Mouse (Mus musculus) brown adipose tissue, adult 24 weeks (tissue): ENCODE data around the gene Tas2r105. TPM values are rescaled to one million over a fixed set of nuclear protein-coding genes. Genes with fewer than 3 reads are reported as not detected.

ENCODE experiments used
- H3K27ac ChIP-seq: fragments of 200-500 bp; replicated peaks from 2 replicates; pipeline ENCODE4 v1.5.1; 2012; ENCODE audit warnings: low read depth, mild to moderate bottlenecking, low read length
- H3K4me1 ChIP-seq: fragments of 200-500 bp; 2 replicates; pipeline ENCODE4 v1.6.1; 2012; ENCODE audit warnings: low read length, mixed read lengths; ENCODE audit not compliant: control insufficient read depth, insufficient read depth, insufficient read length
- H3K4me3 ChIP-seq: fragments of 200-500 bp; 2 replicates; pipeline ENCODE4 v1.5.1; 2012; ENCODE audit warnings: low read depth, mild to moderate bottlenecking, low read length, moderate library complexity; ENCODE audit not compliant: insufficient read depth
- polyA plus RNA-seq: library from polyadenylated mRNA; stranded (reverse); fragments of >200 nt; gene quantifications from 2 replicates; pipeline ENCODE4 v1.2.4, GENCODE M21; 2012; ENCODE audit not compliant: missing spikeins, insufficient read depth, insufficient read length

Tas2r105 gene
- not detected in 2 replicates for polyA plus RNA-seq

- H3K4me1 ChIP-seq, result no peaks in the 10 kb centered on the region
- no peak within 1 kb of the TSS for H3K4me3 ChIP-seq
- H3K27ac ChIP-seq, result no peak within 1 kb of the TSS
Observed at GRCm38 (mm10) chr6:131687395-131687794, at the start of gene Tas2r105. TSS of gene Tas2r105 (minus strand) at chr6:131687495.

GRCm38 (mm10) chr6:131712803-131713202, 25.5 kb upstream of the Tas2r105 start:
- Histone ChIP-seq H3K4me3 (no peak overlapping the region), H3K4me1 (no peaks in the 10 kb centered on the region), H3K27ac (no peak overlapping the region)

- H3K27ac ChIP-seq, result no peak within 1 kb of the TSS
Observed at GRCm38 (mm10) chr6:131689963-131690362, 2.7 kb upstream of the Tas2r105 start, which contains the start of gene Tas2r114. TSS of gene Tas2r114 (minus strand) at chr6:131690063.

GRCm38 (mm10) chr6:131685644-131686043, 1.7 kb downstream of the Tas2r105 start, which contains the start of gene Tas2r104:
TSS of gene Tas2r104 (minus strand) at chr6:131685744.
- Histone ChIP-seq H3K4me3 (no peak within 1 kb of the TSS), H3K4me1 (no peaks in the 10 kb centered on the region), H3K27ac (no peak within 1 kb of the TSS)

More at GRCm38 (mm10) chr6:131689963-131690362, 2.7 kb upstream of the Tas2r105 start, which contains the start of gene Tas2r114:
- Histone ChIP-seq H3K4me1 (no peaks in the 10 kb centered on the region), H3K4me3 (no peak within 1 kb of the TSS)

GRCm38 (mm10) chr6:131678786-131679185, 8.5 kb downstream of the Tas2r105 start, which contains the start of gene Tas2r106:
TSS of gene Tas2r106 (minus strand) at chr6:131678886.
- no peak within 1 kb of the TSS for H3K4me3 ChIP-seq
- no peaks in the 10 kb centered on the region for H3K4me1 ChIP-seq
- H3K27ac ChIP-seq, result no peak within 1 kb of the TSS

- Histone ChIP-seq H3K4me1 (no peaks in the 10 kb centered on the region), H3K27ac (no peak within 1 kb of the TSS), H3K4me3 (no peak within 1 kb of the TSS)
Observed at GRCm38 (mm10) chr6:131660049-131660448, 27.2 kb downstream of the Tas2r105 start, which contains the start of gene Tas2r107. TSS of gene Tas2r107 (minus strand) at chr6:131660149.

Other genes with a start within 250 kb of the Tas2r105 start
- gene 5430401F13Rik, start 201.1 kb downstream of the Tas2r105 start, polyA plus RNA-seq, result not detected in 2 replicates
- gene Gm6619, start 201.1 kb downstream of the Tas2r105 start, polyA plus RNA-seq, result not detected in 2 replicates
- gene Tas2r130, start 56.6 kb downstream of the Tas2r105 start, polyA plus RNA-seq, result not detected in 2 replicates
- gene Tas2r107, start 27.3 kb downstream of the Tas2r105 start, polyA plus RNA-seq, result not detected in 2 replicates
- gene Tas2r106, start 8.6 kb downstream of the Tas2r105 start, polyA plus RNA-seq, result not detected in 2 replicates
- not detected in 2 replicates for gene Tas2r104, start 1.8 kb downstream of the Tas2r105 start, polyA plus RNA-seq
- gene Tas2r114, start 2.6 kb upstream of the Tas2r105 start, polyA plus RNA-seq, result not detected in 2 replicates